Mouse (Mus musculus) cerebellum, adult 2 months (tissue): ENCODE data around the gene Kalrn.

Experiments
- CTCF ChIP-seq: fragments of 200-500 bp; IDR thresholded peaks from 2 replicates; pipeline ENCODE4 v1.5.1; 2011; ENCODE audit warnings: low read depth, mild to moderate bottlenecking, control low read depth, low read length, moderate library complexity, borderline replicate concordance; ENCODE audit not compliant: insufficient read depth
- POLR2A ChIP-seq: fragments of 200-500 bp; IDR thresholded peaks from 2 replicates; pipeline ENCODE4 v1.6.1; 2011; ENCODE audit warnings: low read length, control low read depth, borderline replicate concordance; ENCODE audit not compliant: insufficient read depth

DNA sequence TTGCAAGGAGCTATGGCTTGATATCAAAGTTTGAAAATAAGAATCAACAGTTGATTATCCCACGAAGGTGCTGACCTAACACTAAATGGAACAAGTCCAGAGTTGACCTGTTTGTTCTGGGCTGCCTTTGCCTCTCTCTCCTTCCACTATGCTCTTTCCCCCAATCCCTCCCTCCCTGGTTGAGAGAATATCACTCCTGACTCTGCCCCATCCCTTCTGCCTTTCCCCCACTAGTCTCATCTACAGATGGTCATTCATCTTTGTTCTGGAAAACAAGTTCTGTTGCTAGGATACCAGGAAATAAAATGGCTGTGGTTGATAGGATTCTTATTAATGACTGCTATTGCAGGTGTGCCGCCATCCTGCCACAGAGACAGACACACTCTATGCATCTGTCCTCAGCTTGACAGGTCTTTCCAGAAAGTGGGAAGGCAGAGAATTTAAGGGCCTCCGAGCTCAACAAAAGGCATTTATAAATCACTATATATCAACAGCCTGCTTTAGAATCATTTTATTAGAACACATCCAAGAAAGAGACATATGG lies 421.7 kb downstream of the Kalrn start:
- TF ChIP-seq POLR2A, result no peak
- no peak for TF ChIP-seq CTCF
